ENCODE assay signal across 1 mouse cellular context in genomic region chr11:46299901-46300300, GRCm38 (mm10).
TF ChIP-seq lines count a peak whose summit lies in the region.

No protein-coding gene starts in this region.

TF ChIP-seq in MEL, 35 proteins besides CTCF, POLR2A, EP300 and RAD21 (continued from another document):
- TF ChIP-seq RCOR1 (IDR thresholded peaks at IDR 0.05; ENCODE audit: low read depth, low read length) (peak; percentile 93), GATA1 (IDR thresholded peaks at IDR 0.05; ENCODE audit: low read depth, low read length) (peak; percentile 72), ELF1 (IDR thresholded peaks at IDR 0.05; ENCODE audit: low read depth, low read length) (no peak), TBP (IDR thresholded peaks at IDR 0.05; ENCODE audit: low read depth, low read length) (peak; percentile 65), USF2 (IDR thresholded peaks at IDR 0.05; ENCODE audit: borderline replicate concordance in 1 of 2, insufficient read depth in 1 of 2, low read depth in 1 of 2, low read length in 2 of 2) (no peak)
TF ChIP-seq in MEL: peak in this region for 4.
